Mouse (Mus musculus): ENCODE data around the gene Nae1.

DNA sequence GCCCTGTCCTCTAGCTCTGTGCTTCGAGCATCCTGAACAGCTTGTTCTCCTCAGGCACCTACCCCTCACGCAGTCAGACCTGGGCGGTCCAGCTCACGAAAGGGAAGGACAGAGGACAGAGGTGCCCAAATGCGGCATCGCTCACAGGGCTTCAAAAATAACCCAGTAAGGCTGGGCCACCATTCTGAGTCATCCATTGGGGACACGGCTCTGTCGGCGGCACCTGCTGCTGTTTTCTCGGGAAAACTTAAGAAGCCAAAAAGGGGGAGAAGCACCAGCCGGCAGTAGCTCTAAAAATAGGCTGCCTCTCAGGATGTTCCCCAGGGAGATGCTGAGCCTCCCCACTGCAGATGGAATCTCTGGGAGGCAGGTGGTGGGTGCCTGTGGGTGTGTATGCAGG lies 7.7 kb upstream of the Nae1 start:
- no peak for TF ChIP-seq EP300 (IDR thresholded peaks at IDR 0.05; ENCODE audit: low read depth)
- TF ChIP-seq CTCF (IDR thresholded peaks at IDR 0.05; ENCODE audit: low read depth): no peak
